Mouse (Mus musculus) hindbrain, embryonic 12.5 days (tissue): ENCODE data around the gene Ano10. TPM values are rescaled to one million over a fixed set of nuclear protein-coding genes. Genes with fewer than 3 reads are reported as not detected.

Source experiments
- ATAC-seq: fragments of 200-750 bp; cut with Nextera tagmentation; 2 replicates; pipeline ENCODE4 v1.8.0; 2017; ENCODE audit warnings: moderate TSS enrichment; ENCODE audit not compliant: low FRiP score
- H3K27ac ChIP-seq: fragments of 300-500 bp; sonication (generic); 2 replicates; pipeline ENCODE4 v1.5.1; 2016; ENCODE audit warnings: mild to moderate bottlenecking
- H3K27me3 ChIP-seq: fragments of 300-500 bp; sonication (generic); 2 replicates; pipeline ENCODE4 v1.6.1; 2016; ENCODE audit warnings: mild to moderate bottlenecking
- H3K36me3 ChIP-seq: fragments of 300-500 bp; sonication (generic); 2 replicates; pipeline ENCODE4 v1.6.1; 2016; ENCODE audit warnings: mild to moderate bottlenecking
- H3K4me1 ChIP-seq: fragments of 300-500 bp; sonication (generic); 2 replicates; pipeline ENCODE4 v1.6.1; 2016
- H3K4me2 ChIP-seq: fragments of 300-500 bp; sonication (generic); replicated peaks from 2 replicates; pipeline ENCODE4 v1.6.1; 2016; ENCODE audit warnings: mild to moderate bottlenecking
- H3K4me3 ChIP-seq: fragments of 300-500 bp; sonication (generic); 2 replicates; pipeline ENCODE4 v1.5.1; 2016; ENCODE audit warnings: mild to moderate bottlenecking
- H3K9ac ChIP-seq: fragments of 300-500 bp; sonication (generic); 2 replicates; pipeline ENCODE4 v1.6.1; 2016; ENCODE audit warnings: mild to moderate bottlenecking, moderate library complexity
- H3K9me3 ChIP-seq: fragments of 300-500 bp; sonication (generic); replicated peaks from 2 replicates; pipeline ENCODE4 v1.6.1; 2016; ENCODE audit warnings: mild to moderate bottlenecking
- WGBS: fragments of 180-500 bp; shearing (Covaris S2); methylation state at CpG from one replicate; pipeline ENCODE4 v1.1.7; 2016; 5-methylcytosine and 5-hydroxymethylcytosine counted together
- polyA plus RNA-seq: library from polyadenylated mRNA; unstranded; fragments of >200 nt; fragmentation: Nextera tagmentation; extraction: Ambion mirVana; gene quantifications from 2 replicates; pipeline ENCODE4 v1.2.1, GENCODE M21; 2016

Ano10 gene
- polyA plus RNA-seq = 52.3 and 53.6 TPM in 2 replicates

DNA sequence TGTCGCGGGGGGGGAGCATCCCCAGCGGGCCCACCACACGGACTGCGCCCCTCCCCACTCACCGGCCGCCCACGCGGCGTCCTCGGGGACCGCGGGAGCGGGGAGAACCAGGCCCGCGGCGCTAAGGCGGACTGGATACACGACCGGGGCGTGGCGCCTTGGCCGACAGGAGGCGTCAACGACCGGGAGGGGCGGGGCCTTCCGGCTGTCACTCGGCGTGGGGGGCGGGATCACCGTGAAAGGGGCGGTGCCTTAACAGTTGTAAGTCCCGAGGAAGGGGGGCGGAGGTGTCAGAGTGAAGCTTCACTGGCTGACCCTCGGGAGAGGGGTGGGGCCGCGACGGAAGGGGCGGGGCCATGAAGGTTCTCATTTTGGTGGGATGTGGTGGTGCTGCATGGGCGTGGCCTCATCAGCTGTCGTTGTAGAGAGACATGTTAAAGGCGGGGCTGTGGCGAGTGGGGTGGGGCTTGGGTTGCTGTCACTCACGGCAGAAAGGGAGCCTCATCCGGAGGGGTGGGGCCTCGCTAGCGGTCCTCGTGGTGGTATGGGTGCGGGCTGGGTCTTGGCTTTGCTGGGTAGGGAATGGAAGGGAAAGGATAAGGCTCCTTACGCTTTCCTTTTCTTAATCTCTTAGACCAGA, at the start of gene Ano10:
Gene Ano10, minus strand, starts transcription at position 182 of the 640 bp plus-strand sequence.
- WGBS = under 1% methylated on average over 50 of the region's 51 CpGs
- ATAC-seq = peak; percentile 96
- peak within 1 kb of the TSS; percentile 78 for H3K4me3 ChIP-seq
- no peaks in the 10 kb centered on the region for H3K27me3 ChIP-seq
- H3K27ac ChIP-seq = peak within 1 kb of the TSS; percentile 85
- H3K4me2 ChIP-seq = peak within 1 kb of the TSS; percentile 66
- H3K4me1 ChIP-seq = peaks cover 10% of the 10 kb centered on the region
- no peaks in the 10 kb centered on the region for H3K9me3 ChIP-seq
- H3K36me3 ChIP-seq = no peaks in the 10 kb centered on the region
- H3K9ac ChIP-seq = peak within 1 kb of the TSS; percentile 86

DNA sequence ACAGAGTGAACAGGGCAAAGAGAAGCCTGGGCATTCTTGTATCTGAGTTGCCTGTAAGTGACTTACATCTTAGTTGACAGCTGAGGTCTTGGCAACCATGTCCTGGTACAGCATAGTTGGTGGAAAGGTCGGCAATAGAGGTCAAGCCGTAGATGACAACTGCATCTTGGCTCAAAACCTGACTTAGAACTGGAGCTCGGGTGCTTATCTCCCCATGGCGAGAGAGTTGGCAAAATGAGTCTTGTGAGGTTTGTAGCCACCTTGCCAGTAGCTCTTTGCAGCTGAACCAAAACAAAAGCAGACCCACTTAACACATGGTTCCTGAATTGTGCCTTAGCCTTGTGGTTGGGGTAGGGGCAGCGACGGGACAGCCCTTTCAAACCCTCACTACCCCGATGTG, 49.2 kb upstream of the Ano10 start:
- Histone ChIP-seq H3K9ac (no peak overlapping the region), H3K4me1 (no peaks in the 10 kb centered on the region), H3K27ac (no peak overlapping the region), H3K27me3 (no peaks in the 10 kb centered on the region), H3K36me3 (no peaks in the 10 kb centered on the region), H3K4me3 (no peak overlapping the region), H3K9me3 (no peaks in the 10 kb centered on the region), H3K4me2 (no peak overlapping the region)
- no peak for ATAC-seq
- WGBS = 88% methylated on average over 7 of the region's 7 CpGs

DNA sequence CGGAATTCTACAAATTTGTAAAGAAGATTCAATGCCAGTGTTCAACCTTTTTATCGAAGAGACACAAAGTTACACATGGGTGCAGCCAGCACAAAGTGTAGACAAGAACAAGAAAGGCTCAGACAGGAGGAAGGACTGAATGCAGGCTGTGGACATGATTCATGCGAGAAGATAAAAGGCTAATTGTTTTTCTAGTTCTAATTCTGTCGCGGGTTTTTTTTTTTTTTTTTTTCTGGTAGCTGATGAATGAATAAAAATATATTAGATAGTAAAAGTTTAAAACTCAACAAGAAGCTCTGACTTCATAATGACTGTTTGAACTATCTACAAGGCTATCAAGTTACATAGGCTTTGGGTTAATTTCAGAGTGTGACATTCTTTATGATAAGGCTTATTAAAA, 45.7 kb upstream of the Ano10 start:
- H3K4me2 ChIP-seq = no peak overlapping the region
- ATAC-seq = no peak
- no peaks in the 10 kb centered on the region for H3K27me3 ChIP-seq
- no peaks in the 10 kb centered on the region for H3K9me3 ChIP-seq
- WGBS = 62% methylated on average over 5 of the region's 5 CpGs
- H3K36me3 ChIP-seq = no peaks in the 10 kb centered on the region
- H3K9ac ChIP-seq = no peak overlapping the region
- 0 out of 2 replicates have a peak, but pooled peaks cover 2% of the 10 kb centered on the region for H3K4me1 ChIP-seq
- no peak overlapping the region for H3K4me3 ChIP-seq
- no peak overlapping the region for H3K27ac ChIP-seq

DNA sequence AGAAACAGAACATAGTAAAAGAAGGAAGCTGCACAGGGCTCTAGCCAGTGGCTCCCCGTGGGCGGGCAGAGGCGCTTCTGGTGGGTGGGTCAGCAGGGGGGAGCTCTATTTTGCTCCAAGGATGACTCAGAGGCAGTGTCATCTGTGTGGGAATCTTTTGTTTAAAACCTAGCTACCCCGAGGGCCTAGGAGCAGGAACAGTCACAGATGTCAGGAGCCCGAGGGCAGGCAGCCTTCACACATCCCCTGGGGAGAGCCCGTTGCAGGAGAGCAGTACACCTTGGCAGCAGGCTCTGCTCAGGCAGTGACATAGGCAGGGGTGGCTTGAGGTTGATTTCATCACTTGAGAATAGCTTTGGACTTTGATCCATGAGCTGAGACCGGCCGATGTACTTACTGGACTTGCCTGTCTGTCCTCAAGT, 43.3 kb upstream of the Ano10 start:
- Histone ChIP-seq H3K4me3 (no peak overlapping the region), H3K4me2 (no peak overlapping the region)

DNA sequence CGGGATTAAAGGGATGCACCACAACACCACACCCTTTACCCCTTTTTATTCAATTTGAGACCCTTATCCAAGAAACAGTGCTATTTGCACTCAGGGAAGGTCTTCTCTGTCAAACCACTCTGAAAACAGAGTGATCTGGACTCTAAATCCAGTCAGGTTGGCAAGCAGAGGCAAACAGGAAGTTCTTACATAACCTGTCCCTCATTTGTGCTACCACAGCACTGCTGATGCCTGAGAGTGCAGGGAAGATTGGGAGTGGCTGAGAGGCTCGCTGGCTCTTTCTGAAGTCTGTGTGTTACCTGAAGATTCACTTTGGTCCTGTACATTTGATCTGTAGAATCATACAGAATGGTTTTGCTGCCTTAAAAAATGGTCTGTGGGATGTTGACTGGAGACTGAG, 42.5 kb upstream of the Ano10 start:
- Histone ChIP-seq H3K9me3 (no peaks in the 10 kb centered on the region), H3K27ac (no peak overlapping the region), H3K27me3 (no peaks in the 10 kb centered on the region), H3K9ac (no peak overlapping the region), H3K36me3 (no peaks in the 10 kb centered on the region), H3K4me2 (no peak overlapping the region), H3K4me3 (no peak overlapping the region), H3K4me1 (0 out of 2 replicates have a peak, but pooled peaks cover 2% of the 10 kb centered on the region)
- 73% methylated on average over 2 of the region's 2 CpGs for WGBS
- no peak for ATAC-seq

More for the DNA sequence above, 43.3 kb upstream of the Ano10 start:
- ATAC-seq = no peak
- Histone ChIP-seq H3K9me3 (no peaks in the 10 kb centered on the region), H3K36me3 (no peaks in the 10 kb centered on the region), H3K9ac (no peak overlapping the region), H3K27me3 (no peaks in the 10 kb centered on the region), H3K4me1 (0 out of 2 replicates have a peak, but pooled peaks cover 2% of the 10 kb centered on the region), H3K27ac (no peak overlapping the region)
- WGBS = 43% methylated on average over 8 of the region's 8 CpGs

DNA sequence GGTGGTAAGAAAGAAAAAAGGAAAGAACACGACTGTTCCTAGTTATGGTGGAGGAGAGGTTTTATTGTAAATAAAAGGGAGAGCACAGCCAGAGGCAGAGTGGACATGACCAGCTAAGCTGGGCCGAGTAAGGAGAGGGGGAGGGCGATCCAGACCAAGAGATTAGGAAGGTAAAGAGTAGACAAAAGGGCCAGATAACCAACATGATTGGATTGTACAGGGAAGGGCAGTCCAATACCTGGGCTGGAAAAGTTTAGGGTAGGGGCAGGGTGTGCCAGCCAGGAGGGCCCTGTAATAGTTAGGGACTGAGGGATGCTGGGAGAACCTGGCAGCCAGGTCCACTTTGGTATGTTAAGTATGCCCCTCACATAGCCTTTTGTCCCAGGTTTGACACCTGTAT, 34.0 kb upstream of the Ano10 start:
- H3K4me1 ChIP-seq = no peaks in the 10 kb centered on the region
- H3K9me3 ChIP-seq = no peaks in the 10 kb centered on the region
- ATAC-seq = no peak
- 72% methylated on average over 3 of the region's 3 CpGs for WGBS
- H3K4me3 ChIP-seq = no peak overlapping the region
- H3K27ac ChIP-seq = no peak overlapping the region
- H3K4me2 ChIP-seq = no peak overlapping the region
- H3K9ac ChIP-seq = no peak overlapping the region
- H3K36me3 ChIP-seq = no peaks in the 10 kb centered on the region
- no peaks in the 10 kb centered on the region for H3K27me3 ChIP-seq

DNA sequence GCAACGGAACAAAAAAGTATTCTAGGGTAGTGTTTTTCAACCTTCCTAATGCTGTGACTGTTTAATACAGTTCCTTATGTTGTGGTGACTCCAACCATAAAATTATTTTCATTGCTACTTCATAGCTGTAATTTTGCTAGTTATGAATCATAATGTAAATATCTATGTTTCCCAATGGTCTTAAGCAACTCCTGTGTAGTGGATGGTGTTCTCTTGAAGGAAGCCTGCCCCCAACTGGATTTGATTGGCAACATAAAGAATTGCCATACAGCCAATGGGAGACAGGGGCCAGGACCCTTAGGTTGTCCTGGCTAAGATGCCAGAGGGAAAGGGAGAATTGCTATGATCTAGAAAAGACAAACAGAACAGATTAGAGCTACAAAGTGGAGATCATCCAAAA, 31.8 kb upstream of the Ano10 start:
- H3K9me3 ChIP-seq = no peaks in the 10 kb centered on the region
- H3K27me3 ChIP-seq = no peaks in the 10 kb centered on the region
- no peak overlapping the region for H3K27ac ChIP-seq
- no peak overlapping the region for H3K4me3 ChIP-seq
- no peaks in the 10 kb centered on the region for H3K36me3 ChIP-seq
- 87% methylated on average over 1 of the region's 1 CpGs for WGBS
- ATAC-seq = no peak
- no peak overlapping the region for H3K4me2 ChIP-seq
- no peak overlapping the region for H3K9ac ChIP-seq
- H3K4me1 ChIP-seq = no peaks in the 10 kb centered on the region

DNA sequence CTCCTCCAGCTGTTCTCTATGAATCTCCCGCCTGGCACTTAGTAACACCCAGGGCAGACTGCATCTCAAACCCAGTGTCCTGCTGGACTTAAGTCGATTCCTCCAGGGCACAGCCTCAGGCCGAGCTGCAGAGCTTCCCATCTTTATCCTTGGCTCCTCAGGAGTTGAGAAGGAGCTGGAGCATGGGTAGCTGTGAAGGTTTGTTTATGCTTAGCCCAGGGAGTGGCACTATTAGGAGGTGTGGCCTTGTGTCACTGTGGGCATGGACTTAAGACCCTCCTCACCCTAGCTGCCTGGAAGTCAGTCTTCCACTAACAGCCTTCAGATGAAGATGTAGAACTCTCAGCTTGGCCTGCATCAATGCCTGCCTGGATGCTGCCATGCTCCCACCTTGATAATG, 28.1 kb upstream of the Ano10 start:
- Histone ChIP-seq H3K27me3 (no peaks in the 10 kb centered on the region), H3K9ac (no peak overlapping the region), H3K36me3 (no peaks in the 10 kb centered on the region), H3K4me2 (no peak overlapping the region), H3K4me1 (no peaks in the 10 kb centered on the region), H3K4me3 (no peak overlapping the region), H3K9me3 (no peaks in the 10 kb centered on the region), H3K27ac (no peak overlapping the region)
- ATAC-seq = no peak
- 79% methylated on average over 3 of the region's 3 CpGs for WGBS

DNA sequence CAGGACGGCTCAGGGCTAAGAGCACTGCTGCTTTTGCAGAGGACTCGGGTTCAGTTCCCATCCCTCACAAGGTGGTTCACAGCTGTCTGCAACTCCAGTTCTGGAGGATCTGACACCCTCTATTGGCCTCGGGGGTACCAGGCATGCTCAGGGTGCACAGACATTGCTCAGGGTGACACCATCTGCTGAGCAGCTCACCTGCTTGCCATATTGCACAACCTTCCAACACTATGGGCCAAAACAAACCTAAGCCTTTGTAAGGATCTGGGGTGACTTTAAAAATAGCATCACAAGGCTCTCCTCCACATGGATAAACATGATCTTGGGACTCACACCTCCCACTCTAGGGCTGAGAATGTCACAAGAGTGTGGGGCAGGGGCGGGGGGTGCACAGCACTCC, 26.4 kb upstream of the Ano10 start:
- Histone ChIP-seq H3K9me3 (no peaks in the 10 kb centered on the region), H3K9ac (no peak overlapping the region), H3K4me2 (no peak overlapping the region), H3K4me3 (no peak overlapping the region), H3K27ac (no peak overlapping the region), H3K36me3 (no peaks in the 10 kb centered on the region), H3K4me1 (no peaks in the 10 kb centered on the region), H3K27me3 (no peaks in the 10 kb centered on the region)
- 87% methylated on average over 4 of the region's 4 CpGs for WGBS
- no peak for ATAC-seq

DNA sequence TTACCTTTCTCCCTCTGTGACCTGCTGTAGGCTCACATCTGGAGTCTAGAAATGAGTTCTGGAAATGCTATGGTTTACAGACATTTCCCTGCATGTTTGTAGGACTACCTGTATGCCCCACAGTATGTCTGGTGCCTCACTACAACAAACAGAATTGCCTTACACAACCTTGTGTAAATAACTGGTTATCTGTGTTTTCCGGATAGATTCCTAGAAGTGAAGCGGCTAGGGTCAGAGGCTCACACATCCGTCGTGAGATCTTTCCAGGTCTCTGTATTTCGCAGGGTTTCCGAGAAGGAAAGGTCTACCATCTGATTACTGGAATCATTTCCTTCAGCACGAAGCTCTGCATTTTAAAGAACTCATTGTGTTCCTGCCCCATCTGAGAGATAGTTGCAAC, 22.3 kb upstream of the Ano10 start:
- 90% methylated on average over 7 of the region's 7 CpGs for WGBS
- Histone ChIP-seq H3K4me3 (no peak overlapping the region), H3K27ac (no peak overlapping the region), H3K9ac (no peak overlapping the region), H3K36me3 (no peaks in the 10 kb centered on the region), H3K4me1 (no peaks in the 10 kb centered on the region), H3K4me2 (no peak overlapping the region), H3K9me3 (no peaks in the 10 kb centered on the region), H3K27me3 (no peaks in the 10 kb centered on the region)
- ATAC-seq = no peak

DNA sequence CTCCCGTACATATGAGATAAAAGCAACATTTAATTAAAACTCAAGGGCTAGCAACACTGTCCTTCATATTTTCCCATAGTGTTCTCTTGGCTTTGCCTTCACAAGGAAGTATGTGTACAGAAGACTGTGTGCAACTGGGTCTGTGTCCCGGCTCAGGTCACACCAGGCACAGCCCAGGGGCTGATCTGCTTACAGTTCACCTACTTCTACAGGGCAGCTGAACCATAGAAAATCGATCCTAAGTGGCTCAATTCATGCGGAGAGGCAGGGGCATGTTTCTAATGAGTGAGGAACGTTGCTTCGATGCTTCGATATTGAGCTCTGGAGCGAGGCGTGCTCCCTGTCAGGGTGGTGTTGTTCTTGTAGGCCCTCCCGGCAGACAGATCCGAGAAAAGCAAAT, 21.3 kb upstream of the Ano10 start:
- Histone ChIP-seq H3K4me2 (no peak overlapping the region), H3K36me3 (no peaks in the 10 kb centered on the region), H3K27me3 (no peaks in the 10 kb centered on the region), H3K4me1 (peaks cover 4% of the 10 kb centered on the region; the same call in 1 of the 2 replicates), H3K4me3 (no peak overlapping the region), H3K27ac (no peak overlapping the region), H3K9ac (no peak overlapping the region), H3K9me3 (no peaks in the 10 kb centered on the region)
- 46% methylated on average over 11 of the region's 11 CpGs for WGBS
- no peak for ATAC-seq

DNA sequence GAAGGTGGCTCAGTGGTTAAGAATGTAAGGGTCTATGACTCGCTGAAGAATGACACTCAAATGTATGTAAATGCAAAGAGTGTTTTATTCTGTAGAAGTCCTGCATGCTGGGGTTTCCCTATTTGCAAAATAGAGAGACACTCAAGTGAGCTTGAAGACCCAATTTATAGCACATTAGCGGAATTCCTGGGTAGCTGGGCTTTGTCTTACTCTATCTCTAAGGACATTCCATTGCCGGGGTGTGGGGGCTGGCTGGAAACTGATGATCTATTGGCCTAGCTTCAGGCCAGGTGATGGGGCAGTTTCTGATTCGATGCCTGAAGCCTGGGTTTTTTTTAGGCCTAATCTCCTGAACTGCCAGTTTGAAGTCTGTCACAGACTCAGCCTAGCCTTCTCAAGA, 20.7 kb upstream of the Ano10 start:
- H3K4me1 ChIP-seq = peaks cover 4% of the 10 kb centered on the region; the same call in 1 of the 2 replicates
- no peaks in the 10 kb centered on the region for H3K36me3 ChIP-seq
- ATAC-seq = no peak
- 72% methylated on average over 4 of the region's 4 CpGs for WGBS
- no peak overlapping the region for H3K4me3 ChIP-seq
- no peak overlapping the region for H3K9ac ChIP-seq
- no peak overlapping the region for H3K27ac ChIP-seq
- H3K9me3 ChIP-seq = no peaks in the 10 kb centered on the region
- no peaks in the 10 kb centered on the region for H3K27me3 ChIP-seq
- H3K4me2 ChIP-seq = no peak overlapping the region

DNA sequence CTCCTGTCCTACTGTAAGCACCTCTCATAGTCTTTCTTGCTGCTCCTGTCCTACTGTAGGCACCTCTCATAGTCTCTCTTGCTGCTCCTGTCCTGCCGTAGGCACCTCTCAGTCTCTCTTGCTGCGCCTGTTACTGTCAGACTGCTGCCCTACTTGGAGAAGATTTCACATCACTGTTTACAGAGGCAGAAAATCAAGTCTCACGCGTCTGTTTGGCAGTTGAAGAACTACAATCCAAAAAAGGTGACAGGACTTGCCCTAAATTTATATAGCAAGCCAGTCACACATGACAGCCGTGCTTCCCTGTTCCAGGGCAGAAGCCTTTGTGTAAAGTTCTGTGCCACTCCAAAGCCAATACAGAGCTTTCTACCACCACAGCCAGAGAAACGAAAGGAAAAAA, 20.2 kb upstream of the Ano10 start:
- Histone ChIP-seq H3K27ac (no peak overlapping the region), H3K4me1 (peaks cover 7% of the 10 kb centered on the region; the same call in 1 of the 2 replicates), H3K36me3 (no peaks in the 10 kb centered on the region), H3K9me3 (no peaks in the 10 kb centered on the region), H3K4me2 (no peak overlapping the region), H3K9ac (no peak overlapping the region), H3K27me3 (no peaks in the 10 kb centered on the region), H3K4me3 (no peak overlapping the region)
- WGBS = 86% methylated on average over 6 of the region's 6 CpGs
- no peak for ATAC-seq
